17 mouse cellular contexts compared by ENCODE assay signal in the genomic region with DNA sequence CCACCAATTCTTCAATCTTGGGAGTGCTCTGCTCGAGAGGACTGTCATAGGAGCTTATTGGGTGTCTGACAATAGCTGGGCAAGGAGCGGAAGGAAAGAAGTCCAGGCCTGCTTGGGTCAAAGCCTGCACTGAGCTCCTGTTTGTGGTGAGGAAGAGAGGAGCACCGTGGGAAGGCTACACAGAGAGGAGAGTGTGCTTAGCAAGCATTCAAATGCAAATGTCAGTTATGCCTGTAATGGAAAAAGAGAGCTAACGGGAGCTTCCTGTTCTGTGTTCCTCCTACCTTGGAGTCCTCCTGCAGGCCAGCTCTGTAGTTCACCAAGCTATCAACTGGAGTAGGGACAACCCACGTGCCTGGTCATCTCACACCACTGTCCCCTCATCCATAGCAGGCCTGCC.
"Had no signal": no experiment of that assay in that cellular context is flagged by ENCODE, and none has a peak within 500 bp of the region (broad histone marks: within the 10 kb centered on the region; RNA-seq: fewer than 3 reads in every experiment).

No protein-coding gene starts in this region.

- H3K4me1 ChIP-seq: liver, embryonic 13.5 days; midbrain, embryonic 12.5 days had no signal

- H3K9ac ChIP-seq: kidney, embryonic 15.5 days; liver, embryonic 13.5 days; midbrain, embryonic 12.5 days; neural tube, embryonic 13.5 days; stomach, embryonic 15.5 days had no signal

- ATAC-seq: midbrain, embryonic 16.5 days had no signal

- DNase-seq: kidney, adult 8-10 months; kidney, postnatal 10 days; kidney, postnatal 4 days; liver, embryonic 13.5 days; lung, adult 2 months; lung, postnatal 14 days; lung, postnatal 4 days; retina, postnatal 1 day; right cerebral cortex, postnatal 25 days; spleen, adult 18-20 months; thymus, postnatal 25 days had no signal

- H3K27ac ChIP-seq: kidney, embryonic 15.5 days; liver, embryonic 13.5 days; midbrain, embryonic 12.5 days; neural tube, embryonic 13.5 days; stomach, embryonic 15.5 days had no signal

- H3K27me3 ChIP-seq: liver, embryonic 13.5 days; midbrain, embryonic 12.5 days; neural tube, embryonic 13.5 days; stomach, embryonic 15.5 days had no signal

- H3K9me3 ChIP-seq: kidney, embryonic 15.5 days; liver, embryonic 13.5 days; midbrain, embryonic 12.5 days; neural tube, embryonic 13.5 days; stomach, embryonic 15.5 days had no signal

- H3K36me3 ChIP-seq: kidney, embryonic 15.5 days; liver, embryonic 13.5 days; midbrain, embryonic 12.5 days; neural tube, embryonic 13.5 days; stomach, embryonic 15.5 days had no signal

- H3K4me3 ChIP-seq: kidney, embryonic 15.5 days; liver, embryonic 13.5 days; midbrain, embryonic 12.5 days; myocyte; neural tube, embryonic 13.5 days; stomach, embryonic 15.5 days had no signal

- H3K4me2 ChIP-seq: kidney, embryonic 15.5 days; liver, embryonic 13.5 days; midbrain, embryonic 12.5 days; neural tube, embryonic 13.5 days; stomach, embryonic 15.5 days had no signal
